Mouse (Mus musculus) mesoderm, embryonic 11.5 days (tissue): ENCODE measurements around the gene Fancc.

Source experiments
- DNase-seq: peaks from one replicate; pipeline ENCODE4 v3.0.0-alpha.2; 2012; ENCODE audit warnings: low read depth, low spot score

The Fancc gene

GRCm38 (mm10) chr13:63246332-63246940 is 250.6 kb downstream of the Fancc start:
- DNase-seq, result no peak

- no peak for DNase-seq
Measured at GRCm38 (mm10) chr13:63245812-63246211, 251.3 kb downstream of the Fancc start.

DNA sequence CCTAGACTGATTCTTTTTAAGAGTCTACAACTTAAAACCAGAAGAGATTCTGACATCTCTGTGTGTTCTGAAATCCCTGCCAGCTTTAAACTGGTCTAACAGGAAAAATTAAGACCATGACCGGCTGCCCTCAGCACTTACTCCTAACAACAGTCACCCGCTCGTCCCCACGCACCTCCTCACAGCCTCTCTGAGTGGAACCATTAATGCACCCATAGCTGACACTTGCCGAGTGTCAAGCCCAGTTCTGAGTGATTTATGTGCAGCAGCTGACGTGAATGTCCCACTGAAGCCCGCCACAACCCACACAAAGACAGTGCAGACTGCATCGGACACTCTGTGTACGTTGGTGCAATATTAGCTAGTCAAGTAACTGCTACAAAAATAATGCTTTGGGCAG is 251.9 kb downstream of the Fancc start:
- peak; percentile 65 for DNase-seq

DNA sequence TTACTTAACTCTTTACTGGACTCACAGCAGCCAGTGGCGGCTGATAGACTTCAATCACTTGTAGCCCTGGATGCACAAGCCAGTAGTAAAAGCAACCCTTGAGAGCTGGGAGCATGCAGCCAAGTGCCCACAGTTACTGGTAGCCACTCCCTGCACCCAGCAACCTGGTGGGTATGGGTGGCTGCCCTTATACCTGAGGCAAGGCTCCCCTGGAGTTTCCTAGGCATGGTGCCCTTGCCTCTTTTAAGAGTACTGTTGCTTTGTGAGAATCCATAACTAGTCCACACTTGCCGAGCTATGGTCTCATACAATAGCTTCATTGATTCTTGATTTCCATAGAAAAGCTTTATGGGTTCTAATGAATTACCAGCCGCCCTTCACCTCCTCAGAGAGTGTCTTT is 252.7 kb downstream of the Fancc start:
- no peak for DNase-seq

- DNase-seq, result no peak
Measured at GRCm38 (mm10) chr13:63243586-63243985, 253.5 kb downstream of the Fancc start.

DNA sequence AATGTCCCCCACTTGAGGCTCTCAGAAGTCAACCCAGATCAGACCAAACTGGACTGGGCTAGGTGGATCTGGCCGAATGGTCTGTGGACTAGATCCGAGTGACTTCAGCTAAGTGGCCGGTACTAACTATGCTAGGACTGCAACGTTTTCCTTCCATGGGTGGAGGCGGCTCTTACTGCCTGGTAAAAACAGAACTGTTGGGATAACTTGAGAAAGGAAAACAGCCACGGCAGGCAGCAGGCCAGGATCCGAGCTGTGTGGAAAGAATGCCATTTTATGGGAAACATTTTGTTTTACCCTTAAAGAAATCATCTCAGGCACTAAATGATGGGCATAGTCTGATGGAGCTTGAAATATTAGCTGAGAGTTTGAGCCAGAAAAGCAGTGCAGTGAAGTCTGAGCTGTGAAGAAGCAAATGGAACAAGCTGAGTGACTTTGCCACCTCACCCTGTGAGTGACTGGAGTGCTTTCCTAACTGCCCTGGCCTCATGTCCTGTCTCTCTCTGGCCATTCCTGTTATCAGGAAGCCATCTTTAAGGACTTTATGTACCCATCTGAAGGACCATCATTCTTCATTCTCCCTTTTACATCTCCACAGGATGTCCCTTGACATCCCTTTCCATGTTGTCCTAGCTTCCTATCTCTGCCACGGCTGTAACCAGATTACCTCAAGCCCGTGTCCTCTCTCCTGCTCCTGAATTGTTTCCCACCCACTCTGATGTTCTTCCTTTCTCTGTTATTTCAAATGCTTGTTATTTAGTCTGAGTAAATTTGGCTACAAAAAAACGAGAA is 254.5 kb downstream of the Fancc start:
- DNase-seq, result no peak

- no peak for DNase-seq
Measured at GRCm38 (mm10) chr13:63241665-63242064, 255.4 kb downstream of the Fancc start.

DNA sequence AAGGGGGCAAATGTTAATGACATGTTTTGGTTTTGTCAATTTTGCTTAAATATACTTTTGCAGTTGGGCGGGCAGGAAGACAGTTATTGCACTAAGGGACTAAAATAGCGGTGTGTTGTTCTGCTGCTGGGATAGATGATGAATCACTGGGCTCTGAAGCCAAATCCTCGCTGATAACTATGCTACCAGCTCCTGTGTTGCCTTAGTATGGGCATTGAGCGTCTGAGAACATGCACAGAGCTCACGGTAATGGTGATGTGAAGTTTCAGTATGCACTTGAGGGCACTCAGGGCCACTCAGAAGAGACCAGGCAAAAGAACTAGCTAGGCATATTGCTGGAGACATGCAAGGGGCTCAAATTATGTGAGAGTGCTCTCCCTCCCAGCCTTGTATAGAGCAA is 256.2 kb downstream of the Fancc start:
- no peak for DNase-seq

DNA sequence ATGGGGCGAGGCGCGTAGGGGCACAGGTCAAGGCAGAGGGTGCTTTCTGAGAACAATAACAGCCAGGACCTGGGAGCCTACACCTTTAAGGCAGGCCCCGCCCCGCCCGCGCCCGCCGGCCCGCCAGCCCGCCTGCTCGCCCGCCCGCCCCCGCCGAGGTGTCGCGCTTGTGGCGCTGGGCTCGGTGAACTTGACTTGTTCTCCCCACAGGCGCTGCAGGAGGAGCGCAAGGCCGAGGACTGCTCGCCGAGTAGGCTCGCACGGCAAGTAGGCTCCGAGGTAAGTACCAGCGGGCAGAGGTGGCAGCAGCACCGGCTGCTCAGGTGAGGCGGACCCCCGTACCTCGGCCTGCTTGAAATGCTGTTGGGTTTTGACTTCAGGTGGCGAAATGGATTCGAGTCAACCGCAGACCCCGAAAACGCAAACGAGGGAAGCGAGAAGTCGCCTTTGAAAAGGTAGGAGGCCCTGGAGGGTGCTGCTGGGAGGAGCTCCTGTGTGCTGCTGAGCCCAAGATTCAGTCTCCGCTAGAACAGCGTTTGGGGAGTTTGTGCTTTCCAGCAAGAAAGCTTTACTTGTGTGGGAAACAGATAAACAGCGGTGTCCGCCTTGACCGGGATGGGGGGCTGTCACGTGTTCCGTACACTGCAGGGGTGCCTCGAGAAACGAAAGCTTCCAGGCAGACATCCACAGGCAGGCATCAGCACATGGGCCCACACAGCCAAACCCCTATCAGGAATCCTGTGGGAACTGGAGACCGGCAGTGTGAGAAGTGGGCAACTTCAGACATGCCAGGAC is 257.0 kb downstream of the Fancc start:
- DNase-seq, result peak; percentile 56

- no peak for DNase-seq
Measured at GRCm38 (mm10) chr13:63239301-63239804, 257.7 kb downstream of the Fancc start.

DNA sequence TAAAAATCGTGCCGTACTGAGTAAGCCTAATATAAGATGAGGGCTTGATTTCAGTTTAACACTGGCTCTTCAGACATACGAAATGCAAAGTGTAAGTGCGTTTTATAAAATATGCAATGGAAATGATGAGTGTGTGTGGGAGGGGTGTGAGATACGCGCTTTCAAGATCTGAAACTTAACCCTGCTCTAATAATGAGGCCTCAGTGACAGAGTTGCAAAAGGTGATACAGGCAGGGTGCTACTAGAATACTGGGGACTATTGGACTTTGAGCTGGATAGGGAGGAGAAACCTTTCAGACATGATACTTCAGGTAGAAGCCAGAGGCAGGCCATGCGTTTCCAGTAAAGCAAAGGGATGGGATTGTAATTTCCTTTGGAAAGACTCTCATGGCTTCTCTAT is 259.0 kb downstream of the Fancc start:
- DNase-seq, result no peak

DNA sequence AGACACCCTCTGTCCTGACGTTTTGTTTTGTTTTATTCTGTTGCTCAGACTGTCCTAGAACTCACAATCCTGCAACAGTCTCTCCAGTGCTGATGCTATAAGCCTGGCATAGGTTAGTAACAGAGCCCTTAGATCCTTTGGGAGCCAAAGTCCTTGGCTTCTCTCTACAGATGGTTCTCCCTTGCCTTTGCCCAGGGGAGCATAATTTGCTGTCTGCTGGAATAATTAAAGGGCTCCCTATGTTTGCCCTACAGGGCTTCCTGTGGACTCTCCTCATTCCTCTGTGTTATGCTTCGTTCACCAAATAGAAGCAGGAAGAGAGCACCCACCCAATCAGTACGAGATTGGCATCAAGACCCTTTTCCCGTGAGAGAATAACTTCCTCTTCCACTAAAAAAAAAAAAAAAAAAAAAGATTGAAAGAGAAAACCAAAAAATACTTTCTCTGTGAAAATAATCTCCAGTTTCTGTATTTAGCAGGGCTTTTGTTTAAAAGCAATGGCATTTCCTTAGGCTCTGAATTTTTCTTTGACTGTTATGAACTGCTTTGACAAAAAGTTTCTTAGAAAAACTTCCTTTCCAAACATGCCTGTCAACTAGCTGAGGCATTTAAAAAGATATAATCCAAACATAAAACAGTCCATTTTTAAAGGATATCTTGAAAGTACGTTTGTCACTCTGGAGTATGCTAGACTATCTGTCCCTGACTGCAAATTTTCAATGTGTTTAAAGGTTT is 260.8 kb downstream of the Fancc start:
- no peak for DNase-seq

- no peak for DNase-seq
Measured at GRCm38 (mm10) chr13:63235551-63235950, 261.5 kb downstream of the Fancc start.
